Mouse (Mus musculus) cerebellum, adult (tissue): ENCODE measurements around the gene Cetn3.

ENCODE experiments used
- ATAC-seq: cut with Nextera tagmentation; 2 replicates; pipeline ENCODE4 v1.9.2; 2017; ENCODE audit warnings: mild to moderate bottlenecking, moderate library complexity, mixed read lengths; ENCODE audit not compliant: insufficient number of reproducible peaks, low FRiP score, low TSS enrichment

Cetn3 gene

DNA sequence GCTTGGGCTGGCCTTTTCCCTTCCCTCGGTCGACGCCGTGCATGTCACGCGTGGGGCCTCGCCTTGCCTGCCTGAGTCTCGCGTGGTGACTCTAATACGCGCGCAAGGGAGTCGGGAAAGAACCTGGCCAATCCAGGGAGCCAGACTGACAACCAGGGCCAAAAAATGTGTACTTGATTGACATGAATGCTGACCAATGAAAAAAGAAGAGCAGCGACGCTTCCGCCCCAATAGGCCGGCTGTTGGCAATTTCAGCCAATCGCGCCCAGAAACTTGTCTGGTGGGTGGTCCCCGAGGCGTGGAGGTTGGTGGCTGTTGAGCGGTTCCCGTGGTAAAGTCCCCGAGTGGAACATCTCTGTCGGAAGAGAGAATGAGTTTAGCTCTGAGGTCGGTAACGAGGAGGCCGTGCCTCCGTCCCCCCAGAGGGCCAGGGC, at the start of gene Cetn3:
Gene Cetn3 (plus strand): TSS at position 107 of the 434 bp plus-strand sequence.
- ATAC-seq = peak; percentile 88

DNA sequence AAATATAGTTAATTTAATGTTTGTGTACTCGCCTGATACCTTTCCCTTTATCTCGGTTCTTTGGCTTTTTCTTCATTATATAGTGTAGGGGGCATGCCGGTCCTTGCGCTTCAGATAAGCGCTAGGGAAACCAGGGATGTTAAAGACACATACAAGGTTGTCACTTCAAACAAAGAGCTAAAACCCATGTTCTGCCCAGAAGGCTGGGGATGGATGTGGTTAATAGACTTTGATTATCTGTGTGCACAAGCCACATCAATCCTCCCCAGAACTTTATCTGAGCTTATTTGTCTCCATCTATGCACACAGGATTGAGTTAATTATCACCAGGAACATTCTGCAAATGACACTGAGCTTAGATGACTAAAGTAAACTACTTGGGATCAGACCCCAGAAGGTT, 46.3 kb upstream of the Cetn3 start:
- ATAC-seq = no peak

GRCm38 (mm10) chr13:81740898-81741297, 42.0 kb upstream of the Cetn3 start:
- 0 out of 2 replicates have a peak, but pooled peaks have one; percentile 40 for ATAC-seq

GRCm38 (mm10) chr13:81743391-81744091, 39.3 kb upstream of the Cetn3 start:
- ATAC-seq = no peak

- no peak for ATAC-seq
Observed at GRCm38 (mm10) chr13:81744092-81744396, 38.8 kb upstream of the Cetn3 start.

- no peak for ATAC-seq
Observed at GRCm38 (mm10) chr13:81754878-81755277, 28.0 kb upstream of the Cetn3 start.

DNA sequence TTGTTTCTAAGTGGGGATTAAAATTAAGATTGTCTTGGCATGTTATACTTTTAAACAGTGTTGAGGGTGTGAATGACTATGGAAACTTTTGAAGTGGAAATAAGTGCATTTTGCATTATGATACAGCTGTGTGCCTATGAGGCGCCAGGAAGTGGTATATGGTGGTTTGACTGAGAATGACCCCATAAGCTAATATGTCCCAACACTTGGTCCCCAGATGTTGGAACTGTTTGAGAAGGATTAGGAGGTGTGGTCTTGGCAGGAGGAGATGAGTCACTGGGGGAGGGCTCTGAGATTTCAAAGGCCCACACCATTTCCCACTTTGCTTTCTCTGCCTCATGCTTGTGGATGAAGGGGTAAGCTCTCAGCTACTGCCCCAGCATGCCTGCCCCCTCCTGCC, 27.6 kb upstream of the Cetn3 start:
- no peak for ATAC-seq

DNA sequence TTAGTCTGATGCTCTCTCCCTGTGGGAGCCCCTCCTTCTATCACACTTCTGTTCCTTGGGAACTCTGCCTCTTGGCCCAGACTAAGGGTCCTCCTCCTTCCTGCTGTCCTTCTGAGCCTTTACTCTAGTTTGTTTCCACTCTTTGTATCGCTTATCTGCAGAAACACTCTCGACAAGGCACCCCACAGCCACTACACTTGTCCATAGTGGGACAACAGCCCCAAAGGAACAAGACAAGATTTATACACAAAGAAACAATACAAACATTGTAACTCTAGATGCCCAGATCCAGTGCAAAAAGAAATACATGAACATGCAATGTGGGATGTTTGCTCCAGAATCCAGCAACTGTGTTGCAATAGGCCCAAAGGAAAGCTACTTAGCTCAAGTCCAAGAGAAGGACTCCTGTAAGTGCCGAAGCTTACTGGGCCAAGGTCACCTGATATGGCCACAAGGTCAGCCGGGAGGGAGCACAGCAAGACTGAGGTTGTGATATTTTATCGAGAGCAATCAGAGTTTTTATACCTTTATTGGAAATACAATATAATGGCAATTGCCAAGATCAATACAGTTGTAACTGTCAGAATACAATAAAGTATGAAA, 25.7 kb upstream of the Cetn3 start:
- ATAC-seq = no peak

GRCm38 (mm10) chr13:81760379-81760778, 22.5 kb upstream of the Cetn3 start:
- peak; percentile 56; the same call in 1 of the 2 replicates for ATAC-seq

DNA sequence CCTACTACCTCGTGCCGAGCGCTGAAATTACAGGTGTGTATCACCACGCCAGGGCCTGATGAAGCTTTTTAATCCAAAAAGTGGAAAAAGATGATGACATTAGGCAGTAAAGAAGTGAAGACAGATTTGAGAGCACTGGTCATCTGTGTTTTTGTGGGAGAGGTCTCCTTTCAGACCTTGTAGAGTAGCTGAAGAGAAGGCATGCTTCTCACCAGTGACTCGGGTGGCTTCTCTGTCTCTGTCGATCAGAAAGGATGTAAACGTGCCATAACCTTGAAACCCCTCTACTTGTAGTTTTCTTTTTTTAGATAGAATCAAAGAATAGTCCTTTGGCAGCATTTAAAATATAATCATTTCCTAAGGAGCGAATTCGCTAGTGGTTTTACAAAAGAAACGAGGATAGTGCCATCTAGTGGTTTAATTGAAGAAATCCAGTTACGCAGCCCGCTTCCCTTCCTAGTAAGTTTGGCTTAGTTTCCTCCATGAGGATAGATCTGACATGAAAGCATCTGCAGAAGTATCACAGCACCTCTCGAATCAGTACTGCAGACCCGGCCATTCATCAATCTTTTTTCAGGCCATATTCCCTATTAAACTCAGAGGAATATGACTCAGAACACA, 21.2 kb upstream of the Cetn3 start:
- ATAC-seq = peak; percentile 64

GRCm38 (mm10) chr13:81764173-81764572, 18.7 kb upstream of the Cetn3 start:
- ATAC-seq = no peak

DNA sequence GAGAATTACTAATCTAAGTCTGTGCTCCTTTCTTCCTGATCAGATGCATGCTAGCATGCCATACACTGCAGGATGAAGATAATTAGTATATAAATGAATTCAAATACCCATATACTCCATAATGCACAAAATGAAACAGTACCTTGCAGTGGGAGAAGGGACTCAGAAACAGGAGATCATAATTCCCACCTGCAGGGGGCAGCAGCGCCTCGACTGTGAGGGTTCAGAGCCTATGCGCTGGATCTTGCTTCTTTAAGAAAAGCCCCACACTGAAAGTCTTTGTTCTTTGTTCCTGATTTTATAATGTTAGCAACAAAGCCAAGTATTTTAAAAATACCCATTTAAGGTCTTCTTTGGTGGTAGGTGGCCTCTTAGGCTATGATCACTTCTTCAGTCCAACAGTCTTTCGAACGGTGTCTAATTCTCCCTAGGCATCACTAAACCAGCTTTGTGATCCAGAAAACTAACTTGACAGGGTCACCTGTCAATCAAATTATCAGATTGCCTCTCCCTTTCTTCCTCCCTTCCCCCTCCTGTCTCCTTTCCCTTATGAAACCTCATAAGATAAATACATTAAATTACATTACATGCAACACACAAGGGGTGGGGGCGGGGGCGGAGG, 15.7 kb upstream of the Cetn3 start:
- peak; percentile 73 for ATAC-seq

GRCm38 (mm10) chr13:81776217-81776616, 6.7 kb upstream of the Cetn3 start:
- no peak for ATAC-seq

GRCm38 (mm10) chr13:81782475-81782874, 402 bp upstream of the Cetn3 start:
- ATAC-seq = no peak

- ATAC-seq = peak; percentile 96
Observed at GRCm38 (mm10) chr13:81783405-81784342, 797 bp downstream of the Cetn3 start.

- ATAC-seq = no peak
Observed at GRCm38 (mm10) chr13:81785766-81786480, 3.0 kb downstream of the Cetn3 start.

- no peak for ATAC-seq
Observed at GRCm38 (mm10) chr13:81790160-81790559, 7.3 kb downstream of the Cetn3 start.

DNA sequence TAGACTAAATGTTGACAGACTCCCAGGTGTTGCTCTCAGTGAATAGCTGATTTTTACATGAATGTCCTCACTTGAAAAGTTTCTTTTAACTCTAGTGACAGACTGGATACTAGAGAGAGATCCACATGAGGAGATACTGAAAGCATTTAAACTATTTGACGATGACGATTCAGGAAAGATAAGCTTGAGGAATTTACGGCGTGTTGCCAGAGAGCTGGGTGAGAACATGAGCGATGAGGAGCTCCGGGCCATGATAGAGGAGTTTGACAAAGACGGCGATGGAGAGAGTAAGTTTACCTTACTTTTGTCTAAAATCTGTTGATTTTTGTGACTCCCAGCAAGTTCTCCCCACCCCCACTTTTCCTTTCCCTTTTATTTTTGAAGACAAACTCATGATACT, 9.0 kb downstream of the Cetn3 start:
- ATAC-seq = no peak

DNA sequence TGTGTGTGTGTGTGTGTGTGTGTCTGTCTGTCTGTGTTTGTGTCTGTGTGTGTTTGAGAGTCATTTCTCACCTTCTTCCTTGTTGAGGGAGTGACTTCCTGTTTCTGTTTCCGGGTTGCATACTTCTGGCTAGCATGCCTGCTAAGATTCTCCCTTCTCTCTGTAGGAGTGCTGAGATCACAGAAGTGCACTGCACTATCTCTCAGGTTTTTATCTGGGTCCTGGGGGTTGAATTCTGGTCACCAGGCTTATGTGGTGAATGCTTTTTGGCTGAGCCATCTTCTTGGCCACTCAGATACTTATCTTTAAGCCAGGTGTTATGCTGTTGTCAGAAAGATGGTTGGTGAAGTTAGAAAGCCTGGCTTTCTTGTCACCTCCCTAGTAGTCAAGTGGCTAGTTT, 11.0 kb downstream of the Cetn3 start:
- ATAC-seq = no peak

DNA sequence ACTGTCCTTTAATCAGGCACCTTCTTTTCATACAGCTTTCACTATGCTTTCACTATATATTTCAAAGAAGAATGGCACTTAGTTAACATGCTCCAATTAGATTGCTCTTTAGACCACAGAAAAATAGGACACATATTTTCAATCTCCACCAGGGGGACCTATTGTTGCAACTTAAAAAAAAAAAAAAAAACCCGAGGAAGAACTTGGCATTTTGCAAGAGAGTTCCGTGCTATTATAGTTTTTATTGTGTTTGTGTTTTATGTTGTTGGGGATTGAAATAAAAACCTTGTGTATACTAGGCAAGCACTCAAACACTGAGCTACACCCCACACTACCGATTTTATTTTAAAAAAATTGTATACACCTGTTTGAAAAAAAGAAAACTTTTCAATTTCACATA, 18.2 kb downstream of the Cetn3 start:
- no peak for ATAC-seq
